In the genomic region with DNA sequence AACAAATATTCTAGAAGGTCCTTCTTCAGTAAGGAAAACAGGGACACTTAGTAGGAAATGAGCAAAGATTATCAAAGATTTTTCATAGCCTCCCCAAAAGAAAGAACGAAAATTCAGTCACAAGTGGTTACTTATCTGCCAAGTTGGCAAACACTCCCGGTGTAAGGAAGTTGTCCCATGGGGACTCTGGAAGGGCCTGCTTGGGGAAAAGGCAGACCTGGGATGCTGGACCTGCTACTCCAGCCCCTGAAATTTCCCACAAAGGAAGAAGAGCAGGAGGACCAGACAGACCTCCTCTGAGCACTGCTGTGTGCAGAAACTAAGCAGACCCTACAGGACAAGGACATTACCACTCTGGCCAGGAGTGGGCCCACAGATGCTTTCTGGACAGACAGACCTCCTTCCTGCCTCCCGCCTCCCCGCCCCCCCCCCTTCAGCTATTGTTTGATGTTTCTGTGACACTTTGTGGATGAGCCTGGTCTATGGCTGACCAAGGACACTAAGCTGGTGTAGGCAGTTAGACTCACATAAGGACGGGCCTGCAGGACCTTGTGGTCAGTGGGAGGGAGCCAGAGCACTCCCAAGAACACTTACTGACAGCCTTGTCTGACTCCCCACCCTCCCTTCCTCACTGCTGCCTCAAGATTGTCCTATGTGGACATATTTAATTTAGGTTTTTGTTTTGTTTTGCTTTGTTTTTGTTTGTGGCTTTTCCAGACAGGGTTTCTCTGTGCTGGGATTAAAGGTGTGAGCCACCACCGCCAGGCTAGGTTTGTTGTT, we compare ENCODE assay signal across 12 mouse cellular contexts. TPM values are rescaled to one million over a fixed set of nuclear protein-coding genes. Genes with fewer than 3 reads are reported as not detected.
DNase-seq lines count a peak whose midpoint lies in the region; ATAC-seq and TF ChIP-seq lines count a peak whose summit lies in the region.
"Had no signal": no experiment of that assay in that cellular context is flagged by ENCODE, and none has a peak within 500 bp of the region (broad histone marks: within the 10 kb centered on the region; RNA-seq: fewer than 3 reads in every experiment).

No protein-coding gene starts in this region.

- no peak overlapping the region; the same call in 1 of the 2 replicates for H3K9ac ChIP-seq in forebrain, embryonic 11.5 days (ENCODE audit: low read length)
- H3K9ac ChIP-seq in forebrain, postnatal 0 days, result no peak overlapping the region
- no peak overlapping the region for H3K9ac ChIP-seq in liver, postnatal 0 days (replicated peaks)
- no peak overlapping the region for H3K9ac ChIP-seq in liver, embryonic 12.5 days
- no peak overlapping the region for H3K9ac ChIP-seq in hindbrain, embryonic 13.5 days
- H3K9ac ChIP-seq in midbrain, postnatal 0 days (replicated peaks; ENCODE audit: low read length, poor library complexity, severe bottlenecking), result no peak overlapping the region
- H3K9ac ChIP-seq: limb, embryonic 12.5 days had no signal

- no peak overlapping the region for H3K27ac ChIP-seq in forebrain, embryonic 11.5 days (ENCODE audit: low read depth, low read length)
- H3K27ac ChIP-seq in forebrain, postnatal 0 days (ENCODE audit: low read depth, low read length), result no peak overlapping the region
- no peak overlapping the region for H3K27ac ChIP-seq in liver, postnatal 0 days (ENCODE audit: low read depth)
- no peak overlapping the region for H3K27ac ChIP-seq in liver, embryonic 12.5 days
- H3K27ac ChIP-seq in hindbrain, embryonic 13.5 days, result peak overlapping the region; percentile 98; the same call in 1 of the 2 replicates
- peak overlapping the region; percentile 95; the same call in 1 of the 2 replicates for H3K27ac ChIP-seq in midbrain, postnatal 0 days (ENCODE audit: low read depth, low read length)
- H3K27ac ChIP-seq: limb, embryonic 12.5 days had no signal

- WGBS in forebrain, embryonic 11.5 days, result 50% methylated on average over 6 of the region's 6 CpGs
- WGBS in forebrain, postnatal 0 days, result 56% methylated on average over 6 of the region's 6 CpGs
- 53% methylated on average over 6 of the region's 6 CpGs for WGBS in liver, postnatal 0 days (ENCODE audit: insufficient replicate concordance)
- 62% methylated on average over 6 of the region's 6 CpGs for WGBS in liver, embryonic 12.5 days (ENCODE audit: insufficient replicate concordance)
- 62% methylated on average over 6 of the region's 6 CpGs for WGBS in hindbrain, embryonic 13.5 days
- WGBS in midbrain, postnatal 0 days, result 48% methylated on average over 6 of the region's 6 CpGs

- H3K9me3 ChIP-seq in forebrain, embryonic 11.5 days (ENCODE audit: control insufficient read depth, low read length), result no peaks in the 10 kb centered on the region
- no peaks in the 10 kb centered on the region for H3K9me3 ChIP-seq in forebrain, postnatal 0 days (ENCODE audit: low read length)
- H3K9me3 ChIP-seq in liver, postnatal 0 days (ENCODE audit: low read length), result no peaks in the 10 kb centered on the region
- no peaks in the 10 kb centered on the region for H3K9me3 ChIP-seq in liver, embryonic 12.5 days (replicated peaks)
- H3K9me3 ChIP-seq in hindbrain, embryonic 13.5 days, result no peaks in the 10 kb centered on the region
- H3K9me3 ChIP-seq in midbrain, postnatal 0 days (ENCODE audit: low read length), result no peaks in the 10 kb centered on the region
- H3K9me3 ChIP-seq: limb, embryonic 12.5 days had no signal

- intact Hi-C loops in left cerebral cortex, postnatal 36 days (cut with DNase I), result loop anchor here (5.0 kb wide), 1 partner anchor 33 kb away; the partner anchor contains the start of gene Actg1

- no peak for TF ChIP-seq CTCF in forebrain, postnatal 0 days (IDR thresholded peaks at IDR 0.05; ENCODE audit: low read depth)
- no peak for TF ChIP-seq CTCF in liver, postnatal 0 days (IDR thresholded peaks at IDR 0.05; ENCODE audit: low read depth)
- no peak for TF ChIP-seq CTCF in midbrain, postnatal 0 days (IDR thresholded peaks at IDR 0.05)

- H3K36me3 ChIP-seq in forebrain, embryonic 11.5 days (ENCODE audit: control insufficient read depth, insufficient read depth, low read length), result no peaks in the 10 kb centered on the region
- H3K36me3 ChIP-seq in forebrain, postnatal 0 days (ENCODE audit: insufficient read depth), result no peaks in the 10 kb centered on the region
- no peaks in the 10 kb centered on the region for H3K36me3 ChIP-seq in liver, postnatal 0 days (replicated peaks; ENCODE audit: insufficient read depth, low read length)
- H3K36me3 ChIP-seq in liver, embryonic 12.5 days, result no peaks in the 10 kb centered on the region
- no peaks in the 10 kb centered on the region for H3K36me3 ChIP-seq in hindbrain, embryonic 13.5 days
- no peaks in the 10 kb centered on the region for H3K36me3 ChIP-seq in midbrain, postnatal 0 days (ENCODE audit: insufficient read depth, low read length)
- H3K36me3 ChIP-seq: limb, embryonic 12.5 days had no signal

- peak; percentile 35 for DNase-seq in forebrain, embryonic 11.5 days (ENCODE audit: low spot score)
- DNase-seq in forebrain, postnatal 0 days, result no peak
- DNase-seq in liver, postnatal 0 days, result peak; percentile 10
- no peak for DNase-seq in midbrain, postnatal 0 days (ENCODE audit: low spot score)
- no peak for DNase-seq in left cerebral cortex, postnatal 36 days (ENCODE audit: low spot score in 2 of 2)
- DNase-seq in adrenal gland, postnatal 25 days, result no peak
- DNase-seq: adrenal gland, adult 2 months had no signal

- H3K4me1 ChIP-seq in forebrain, embryonic 11.5 days (replicated peaks; ENCODE audit: control insufficient read depth, insufficient read depth, low read length), result peaks cover 27% of the 10 kb centered on the region
- H3K4me1 ChIP-seq in forebrain, postnatal 0 days (ENCODE audit: insufficient read depth), result peaks cover 18% of the 10 kb centered on the region; the same call in 1 of the 2 replicates
- H3K4me1 ChIP-seq in liver, postnatal 0 days (ENCODE audit: insufficient read depth), result peaks cover 29% of the 10 kb centered on the region
- peaks cover 47% of the 10 kb centered on the region for H3K4me1 ChIP-seq in liver, embryonic 12.5 days
- peaks cover 50% of the 10 kb centered on the region for H3K4me1 ChIP-seq in hindbrain, embryonic 13.5 days (replicated peaks)
- peaks cover 21% of the 10 kb centered on the region for H3K4me1 ChIP-seq in midbrain, postnatal 0 days (ENCODE audit: insufficient read depth, low read length)

- H3K4me3 ChIP-seq in forebrain, embryonic 11.5 days (ENCODE audit: low read depth, low read length), result no peak overlapping the region
- H3K4me3 ChIP-seq in forebrain, postnatal 0 days (ENCODE audit: low read depth, low read length), result no peak overlapping the region
- no peak overlapping the region for H3K4me3 ChIP-seq in liver, postnatal 0 days (ENCODE audit: low read depth, low read length)
- H3K4me3 ChIP-seq in liver, embryonic 12.5 days, result no peak overlapping the region
- no peak overlapping the region for H3K4me3 ChIP-seq in hindbrain, embryonic 13.5 days
- H3K4me3 ChIP-seq in midbrain, postnatal 0 days (ENCODE audit: low read depth, low read length), result no peak overlapping the region
- H3K4me3 ChIP-seq: limb, embryonic 12.5 days had no signal

- 0 out of 2 replicates have a peak overlapping the region, but pooled peaks have one; percentile 2 for H3K4me2 ChIP-seq in forebrain, embryonic 11.5 days (ENCODE audit: low read depth, low read length, severe bottlenecking)
- H3K4me2 ChIP-seq in forebrain, postnatal 0 days (ENCODE audit: low read depth), result no peak overlapping the region
- no peak overlapping the region for H3K4me2 ChIP-seq in liver, postnatal 0 days (ENCODE audit: low read depth, low read length)
- no peak overlapping the region for H3K4me2 ChIP-seq in liver, embryonic 12.5 days
- no peak overlapping the region for H3K4me2 ChIP-seq in hindbrain, embryonic 13.5 days
- no peak overlapping the region for H3K4me2 ChIP-seq in midbrain, postnatal 0 days (ENCODE audit: low read depth, low read length, poor library complexity, severe bottlenecking)

- TF ChIP-seq EP300 in liver, postnatal 0 days (IDR thresholded peaks at IDR 0.05; ENCODE audit: low read depth), result no peak

- no peaks in the 10 kb centered on the region for H3K27me3 ChIP-seq in forebrain, embryonic 11.5 days (ENCODE audit: control insufficient read depth, insufficient read depth, low read length)
- no peaks in the 10 kb centered on the region for H3K27me3 ChIP-seq in forebrain, postnatal 0 days (ENCODE audit: insufficient read depth, low read length)
- 0 out of 2 replicates have a peak, but pooled peaks cover 5% of the 10 kb centered on the region for H3K27me3 ChIP-seq in liver, postnatal 0 days (ENCODE audit: insufficient read depth, low read length)
- peaks cover 6% of the 10 kb centered on the region for H3K27me3 ChIP-seq in liver, embryonic 12.5 days (replicated peaks)
- H3K27me3 ChIP-seq in hindbrain, embryonic 13.5 days, result no peaks in the 10 kb centered on the region
- H3K27me3 ChIP-seq in midbrain, postnatal 0 days (ENCODE audit: insufficient read depth, low read length), result no peaks in the 10 kb centered on the region; the same call in 1 of the 2 replicates
- H3K27me3 ChIP-seq: limb, embryonic 12.5 days had no signal

- ATAC-seq in forebrain, embryonic 11.5 days (replicated peaks; ENCODE audit: low FRiP score), result no peak
- ATAC-seq in forebrain, postnatal 0 days, result no peak
- no peak for ATAC-seq in liver, postnatal 0 days
- no peak for ATAC-seq in liver, embryonic 12.5 days
- no peak for ATAC-seq in hindbrain, embryonic 13.5 days (ENCODE audit: low FRiP score)
- ATAC-seq in midbrain, postnatal 0 days (ENCODE audit: low FRiP score), result no peak
- ATAC-seq: intestine, postnatal 0 days had no signal

RNA-seq across cellular contexts. Expression of gene Actg1, which starts 34.2 kb away (rescaled TPM):
- polyA plus RNA-seq in forebrain, embryonic 11.5 days (2014; fragmentation: Nextera tagmentation; extraction: Ambion mirVana), result 2,808 and 3,088 TPM in 2 replicates
- 2,455 and 2,516 TPM in 2 replicates for total RNA-seq in forebrain, postnatal 0 days (2014; rRNA removed)
- 4,096 and 4,381 TPM in 2 replicates for polyA plus RNA-seq in forebrain, postnatal 0 days (2015; fragmentation: Nextera tagmentation; extraction: Ambion mirVana)
- 463 and 498 TPM in 2 replicates for polyA plus RNA-seq in liver, postnatal 0 days (2015; fragmentation: Nextera tagmentation; extraction: Ambion mirVana)
- polyA plus RNA-seq in liver, embryonic 12.5 days (2016; fragmentation: Nextera tagmentation; extraction: Ambion mirVana), result 952 and 1,008 TPM in 2 replicates
- 4,110 and 4,339 TPM in 2 replicates for polyA plus RNA-seq in hindbrain, embryonic 13.5 days (2015; fragmentation: Nextera tagmentation; extraction: Ambion mirVana)
- 2,534 and 2,842 TPM in 2 replicates for total RNA-seq in midbrain, postnatal 0 days (2014; rRNA removed)
- polyA plus RNA-seq in midbrain, postnatal 0 days (2015; fragmentation: Nextera tagmentation; extraction: Ambion mirVana), result 3,992 and 4,056 TPM in 2 replicates
- total RNA-seq in left cerebral cortex, postnatal 36 days (2021), result 1,000 to 10,000 TPM; 1,144 to 1,299 TPM
- 1,036 and 1,352 TPM in 2 replicates for total RNA-seq in adrenal gland, postnatal 25 days (2021)

RNA-seq across cellular contexts. Expression of gene Fscn2, which starts 47.2 kb away (rescaled TPM):
- 1.0 TPM in 1 of 2 replicates, not detected in the other for polyA plus RNA-seq in forebrain, embryonic 11.5 days (2014; fragmentation: Nextera tagmentation; extraction: Ambion mirVana)
- total RNA-seq in forebrain, postnatal 0 days (2014; rRNA removed), result 0.29 TPM in 1 of 2 replicates, not detected in the other
- polyA plus RNA-seq in forebrain, postnatal 0 days (2015; fragmentation: Nextera tagmentation; extraction: Ambion mirVana), result 1.9 and 2.0 TPM in 2 replicates
- not detected in 2 replicates for polyA plus RNA-seq in liver, postnatal 0 days (2015; fragmentation: Nextera tagmentation; extraction: Ambion mirVana)
- polyA plus RNA-seq in liver, embryonic 12.5 days (2016; fragmentation: Nextera tagmentation; extraction: Ambion mirVana), result 0.16 and 0.18 TPM in 2 replicates
- 1.6 and 2.6 TPM in 2 replicates for polyA plus RNA-seq in hindbrain, embryonic 13.5 days (2015; fragmentation: Nextera tagmentation; extraction: Ambion mirVana)
- 0.71 TPM in 1 of 2 replicates, not detected in the other for total RNA-seq in midbrain, postnatal 0 days (2014; rRNA removed)
- polyA plus RNA-seq in midbrain, postnatal 0 days (2015; fragmentation: Nextera tagmentation; extraction: Ambion mirVana), result 0.71 and 1.5 TPM in 2 replicates
- under 1 TPM; 0.25 to 0.72 TPM for total RNA-seq in left cerebral cortex, postnatal 36 days (2021)
- 0.79 TPM in 1 of 2 replicates, not detected in the other for total RNA-seq in adrenal gland, postnatal 25 days (2021)
- polyA plus RNA-seq: small intestine, adult 2 months had no signal

Comparison
In these comparisons a context has a peak if more than half of its experiments do, and no peak if none do; other contexts are left out.
1. DNase-seq: peak in forebrain, embryonic 11.5 days (single experiment) and liver, postnatal 0 days (single experiment); none in forebrain, postnatal 0 days (single experiment), midbrain, postnatal 0 days (single experiment), left cerebral cortex, postnatal 36 days (0 of 2) and adrenal gland, postnatal 25 days (single experiment).
2. H3K27ac ChIP-seq: peak in hindbrain, embryonic 13.5 days (single experiment) and midbrain, postnatal 0 days (single experiment); none in forebrain, embryonic 11.5 days (single experiment), forebrain, postnatal 0 days (single experiment), liver, postnatal 0 days (single experiment) and liver, embryonic 12.5 days (single experiment).